Mouse (Mus musculus): ENCODE data around the gene 2410015M20Rik.
"Not testable (repeated sequence)": the region's sequence is repeated elsewhere in the genome, so short reads cannot be mapped to it uniquely, and the experiment has no call there.

Gene 2410015M20Rik

DNA sequence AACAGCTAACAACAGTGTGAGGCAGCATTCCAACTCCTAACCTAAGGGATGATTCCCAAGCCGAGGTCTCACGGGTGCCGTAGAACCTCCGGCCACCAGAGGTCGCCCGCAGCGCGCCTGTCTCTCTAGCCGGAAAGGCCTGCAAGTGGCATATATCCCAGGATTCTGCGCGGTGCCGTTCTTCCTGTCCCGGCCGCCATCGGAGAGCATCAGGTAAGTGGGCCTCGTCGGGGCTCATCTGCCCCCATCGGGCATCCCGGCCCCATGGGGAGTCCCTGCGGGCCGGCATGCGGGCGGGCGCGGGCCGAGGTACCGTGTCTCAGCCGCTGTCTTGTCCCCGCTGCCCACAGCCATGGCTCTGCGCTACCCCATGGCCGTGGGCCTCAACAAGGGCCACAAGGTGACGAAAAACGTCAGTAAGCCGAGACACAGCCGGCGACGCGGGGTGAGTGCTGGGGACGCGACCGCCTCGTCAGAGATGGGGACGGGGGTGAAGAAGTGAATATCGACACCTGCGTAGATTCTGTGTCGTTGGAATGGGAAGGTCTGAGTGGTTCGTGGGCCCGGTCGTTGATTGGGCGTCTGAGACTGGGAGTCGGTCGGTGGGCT is 3.8 kb upstream of the 2410015M20Rik start, which contains the start of gene Rpl36:
Rpl36 (plus strand) TSS at position 181 of the 609 bp plus-strand sequence.
- peak; percentile 97 to 98 for DNase-seq (ENCODE audit: low spot score in 2 of 2)

GRCm38 (mm10) chr17:56612565-56612939 is 3.0 kb upstream of the 2410015M20Rik start:
- not testable (repeated sequence) for DNase-seq (ENCODE audit: low spot score in 2 of 2)

DNA sequence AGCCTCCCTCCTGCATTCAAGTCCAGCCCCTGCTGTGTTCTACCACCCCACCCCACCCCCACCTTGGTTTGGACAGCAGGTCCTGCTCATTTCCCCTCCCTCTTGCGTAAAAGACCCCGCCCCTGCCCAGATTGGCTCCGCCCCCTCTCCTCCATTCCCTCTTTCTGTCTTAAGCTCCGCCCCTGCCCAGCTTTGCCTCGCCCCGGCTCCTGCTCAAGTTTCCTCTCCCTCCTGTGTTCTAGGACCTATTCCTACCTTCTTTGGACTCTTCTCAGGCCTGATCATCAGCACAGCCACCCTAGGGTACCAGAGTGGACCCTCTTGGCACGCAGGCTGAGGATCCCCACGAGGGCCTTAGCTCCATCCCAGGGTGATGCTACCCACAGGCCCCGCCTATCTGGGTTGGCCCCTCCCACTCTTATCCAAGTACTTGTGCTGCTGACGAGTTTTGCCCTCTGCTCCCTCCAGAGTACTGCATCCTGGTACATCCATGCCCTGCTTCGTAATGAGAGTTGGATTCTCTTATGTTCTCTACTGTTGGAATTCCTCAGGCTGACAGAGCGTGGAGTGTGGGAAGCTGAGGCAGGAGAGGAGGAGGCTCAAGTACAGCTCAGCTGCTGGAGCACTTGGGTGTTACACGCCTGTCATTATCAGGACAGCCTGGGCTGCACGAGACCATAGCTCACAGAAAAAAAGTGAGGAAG is 2.4 kb upstream of the 2410015M20Rik start:
- peak in 1 of 2 experiments; percentile 47 for DNase-seq (ENCODE audit: low spot score in 2 of 2)

DNA sequence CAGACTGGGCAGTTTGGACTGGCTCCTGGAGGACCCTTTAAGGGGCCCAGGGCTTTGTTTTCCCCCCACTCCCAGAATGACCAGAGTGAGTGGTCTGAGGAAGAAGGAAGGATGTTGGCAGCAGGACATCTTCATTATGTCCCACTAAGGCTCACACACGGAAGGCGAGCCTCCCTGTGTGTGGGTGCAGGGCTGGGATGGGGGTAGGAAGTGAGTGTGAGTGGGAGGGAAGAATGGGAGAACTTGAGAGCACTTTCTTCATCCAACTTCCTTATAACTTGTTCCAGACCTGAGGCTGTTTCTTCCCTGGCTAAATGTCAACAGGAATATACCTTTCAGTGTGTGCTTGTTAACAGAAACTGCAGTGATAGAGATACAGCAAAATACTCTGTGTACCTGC is 1.8 kb upstream of the 2410015M20Rik start:
- no peak for DNase-seq (ENCODE audit: low spot score in 2 of 2)

GRCm38 (mm10) chr17:56608699-56609098 is 872 bp downstream of the 2410015M20Rik start:
- no peak for DNase-seq (ENCODE audit: low spot score in 2 of 2)

- no peak for DNase-seq (ENCODE audit: low spot score in 2 of 2)
Measured at GRCm38 (mm10) chr17:56607521-56608062, 2.0 kb downstream of the 2410015M20Rik start.

GRCm38 (mm10) chr17:56605431-56605830 is 4.1 kb downstream of the 2410015M20Rik start:
- no peak for DNase-seq (ENCODE audit: low spot score in 2 of 2)

DNA sequence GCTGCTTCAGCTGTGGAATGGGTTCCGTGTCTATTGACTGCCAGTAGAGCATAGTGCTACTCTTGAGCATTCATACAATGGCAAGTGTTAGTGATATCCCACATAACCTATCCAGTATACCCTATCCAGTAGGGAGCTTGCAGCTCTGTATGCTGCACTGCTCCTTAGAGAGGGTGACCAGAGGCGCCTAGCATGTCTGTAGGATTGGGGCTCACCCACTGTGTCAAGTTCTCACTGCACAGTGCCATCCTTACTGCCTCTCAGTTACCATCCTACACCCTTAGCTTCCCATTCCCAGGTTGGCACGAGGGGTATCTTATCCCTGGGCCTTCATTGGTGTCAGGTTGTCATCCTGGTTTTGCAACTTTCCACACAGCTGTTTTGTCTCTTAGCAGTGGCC is 5.1 kb downstream of the 2410015M20Rik start:
- DNase-seq (ENCODE audit: low spot score in 2 of 2): no peak

DNA sequence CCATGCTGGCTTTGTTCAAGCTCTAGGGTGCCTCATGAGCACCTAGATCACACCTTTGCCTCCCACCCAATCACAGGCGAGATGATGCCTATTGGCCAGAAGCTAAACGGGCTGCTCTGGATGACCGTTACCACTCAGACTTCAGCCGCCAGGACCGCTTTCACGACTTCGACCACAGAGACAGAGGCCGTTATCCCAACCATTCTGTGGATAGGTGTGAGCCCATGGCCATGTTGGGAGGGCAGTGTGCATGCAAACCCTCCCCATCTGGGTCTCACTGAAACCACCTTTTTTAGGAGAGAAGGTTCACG is 5.5 kb downstream of the 2410015M20Rik start:
- no peak for DNase-seq (ENCODE audit: low spot score in 2 of 2)

DNA sequence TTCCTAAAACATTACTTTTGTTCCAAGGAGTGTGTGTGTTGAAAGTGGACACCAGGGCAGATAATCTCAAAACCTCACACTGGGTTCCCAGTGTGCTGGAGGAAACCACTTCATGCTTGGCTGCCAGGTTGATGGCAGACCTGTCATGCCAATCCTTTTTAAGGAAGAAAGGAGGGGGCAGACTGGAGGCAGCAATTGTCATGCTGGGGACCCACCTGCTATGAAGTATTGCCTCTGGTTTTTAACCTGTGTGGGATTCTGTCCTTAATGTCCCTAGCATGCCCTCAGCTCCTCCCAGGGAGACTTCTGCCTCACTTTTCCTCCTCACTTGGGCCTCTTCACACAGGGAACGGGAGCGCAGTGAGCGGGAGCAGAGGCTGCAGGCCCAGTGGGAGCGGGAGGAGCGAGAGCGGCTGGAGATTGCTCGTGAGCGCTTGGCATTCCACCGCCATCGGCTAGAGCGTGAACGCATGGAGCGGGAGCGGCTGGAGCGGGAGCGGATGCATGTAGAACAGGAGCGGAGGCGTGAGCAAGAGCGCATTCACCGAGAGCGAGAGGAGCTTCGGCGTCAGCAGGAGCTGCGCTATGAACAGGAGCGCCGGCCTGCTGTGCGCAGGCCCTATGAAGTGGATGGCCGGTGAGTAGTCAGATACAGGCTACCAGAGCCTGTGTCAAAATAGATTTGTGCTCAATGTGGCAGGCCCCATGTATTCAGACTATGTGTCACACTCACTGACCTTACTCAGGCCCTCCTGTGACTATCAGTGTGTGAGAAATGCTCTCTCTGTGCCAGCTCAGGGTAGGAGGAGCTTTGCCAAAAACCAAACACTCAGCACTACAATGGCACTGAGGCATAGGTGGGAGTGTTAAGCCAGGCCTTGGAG is 6.1 kb downstream of the 2410015M20Rik start:
- DNase-seq (ENCODE audit: low spot score in 2 of 2): no peak

GRCm38 (mm10) chr17:56593527-56594271 is 15.9 kb downstream of the 2410015M20Rik start:
- DNase-seq (ENCODE audit: low spot score in 2 of 2): no peak

- no peak for DNase-seq (ENCODE audit: low spot score in 2 of 2)
Measured at GRCm38 (mm10) chr17:56592553-56592952, 17.0 kb downstream of the 2410015M20Rik start.

DNA sequence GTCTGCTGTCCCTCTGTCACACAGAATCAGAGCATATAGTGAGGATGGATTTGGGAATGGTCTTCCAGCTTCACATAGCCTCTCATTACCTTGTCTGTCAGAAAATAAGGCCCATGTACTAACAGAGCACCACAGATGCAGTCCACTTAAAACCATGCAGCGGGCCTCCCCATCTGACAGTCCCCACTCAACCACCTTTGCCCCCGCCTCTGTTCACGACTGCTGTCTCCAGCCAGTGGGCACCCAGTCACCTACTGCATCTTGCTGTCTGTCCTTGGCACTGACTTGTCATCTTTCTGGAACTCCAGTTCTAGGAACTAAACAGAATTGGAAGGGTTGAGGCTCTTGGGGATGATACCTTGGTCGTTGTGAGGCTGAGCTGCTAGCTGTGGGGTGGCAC is 20.6 kb downstream of the 2410015M20Rik start:
- DNase-seq (ENCODE audit: low spot score in 2 of 2): no peak

- no peak for DNase-seq (ENCODE audit: low spot score in 2 of 2)
Measured at GRCm38 (mm10) chr17:56587773-56588172, 21.8 kb downstream of the 2410015M20Rik start.

DNA sequence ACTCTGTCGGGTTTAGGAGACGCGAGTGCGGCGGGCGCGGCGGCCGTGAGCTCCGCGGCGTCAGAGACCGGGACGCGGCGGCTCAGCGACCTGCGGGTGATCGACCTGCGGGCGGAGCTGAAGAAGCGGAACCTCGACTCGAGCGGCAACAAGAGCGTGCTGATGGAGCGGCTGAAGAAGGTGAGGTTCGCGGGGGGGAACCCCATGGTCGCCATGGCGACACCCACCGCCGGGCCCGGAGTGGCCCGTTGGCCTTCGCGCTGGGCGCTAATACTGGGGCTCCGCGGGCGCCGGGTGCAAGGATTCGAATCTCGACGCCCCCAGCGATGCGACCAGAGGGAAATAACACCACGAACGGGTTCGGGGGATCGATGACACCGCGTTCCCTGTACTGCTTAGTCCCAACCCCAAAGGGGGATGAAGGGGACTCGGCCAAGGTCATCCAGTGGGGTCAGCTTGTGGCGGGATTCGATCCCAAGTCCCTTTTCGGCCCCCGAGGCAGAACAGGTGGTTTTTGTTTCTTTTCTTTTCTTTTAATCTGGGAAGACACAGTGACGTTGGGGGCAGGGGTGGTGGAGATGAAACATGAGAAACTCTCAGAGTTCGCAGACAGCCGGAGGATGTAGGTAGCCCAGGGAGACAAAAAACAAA is 24.3 kb downstream of the 2410015M20Rik start:
- peak; percentile 67 to 69 for DNase-seq (ENCODE audit: low spot score in 2 of 2)

GRCm38 (mm10) chr17:56584257-56585130 is 25.1 kb downstream of the 2410015M20Rik start, which contains the start of the genes Safb2 and Safb:
Gene Safb2 (minus strand): TSS chr17:56584585.
Gene Safb (plus strand): TSS chr17:56584825.
- peak; percentile 99 to 100 for DNase-seq (ENCODE audit: low spot score in 2 of 2)

- DNase-seq (ENCODE audit: low spot score in 2 of 2): peak; percentile 55 to 74
Measured at GRCm38 (mm10) chr17:56583611-56584256, 25.8 kb downstream of the 2410015M20Rik start.

DNA sequence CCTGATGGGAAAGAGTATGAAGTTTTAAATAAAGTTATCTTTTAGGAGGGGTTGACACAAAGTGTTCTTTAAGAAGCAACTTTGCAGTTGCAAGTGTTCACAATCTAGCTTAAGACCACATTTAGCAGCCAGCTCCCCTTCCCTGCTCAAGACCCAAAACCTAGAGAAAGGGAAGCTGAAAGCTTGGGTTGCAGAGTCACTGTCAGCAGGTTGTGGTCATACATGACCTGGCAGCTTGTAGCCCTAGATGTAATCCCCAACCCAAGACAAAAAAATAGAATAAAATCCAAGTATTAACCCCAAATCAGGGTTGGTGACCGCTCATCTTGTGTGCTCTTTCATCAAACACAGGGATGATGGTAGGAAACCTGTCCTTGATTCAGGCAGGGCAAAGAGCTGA is 26.5 kb downstream of the 2410015M20Rik start:
- DNase-seq (ENCODE audit: low spot score in 2 of 2): no peak

DNA sequence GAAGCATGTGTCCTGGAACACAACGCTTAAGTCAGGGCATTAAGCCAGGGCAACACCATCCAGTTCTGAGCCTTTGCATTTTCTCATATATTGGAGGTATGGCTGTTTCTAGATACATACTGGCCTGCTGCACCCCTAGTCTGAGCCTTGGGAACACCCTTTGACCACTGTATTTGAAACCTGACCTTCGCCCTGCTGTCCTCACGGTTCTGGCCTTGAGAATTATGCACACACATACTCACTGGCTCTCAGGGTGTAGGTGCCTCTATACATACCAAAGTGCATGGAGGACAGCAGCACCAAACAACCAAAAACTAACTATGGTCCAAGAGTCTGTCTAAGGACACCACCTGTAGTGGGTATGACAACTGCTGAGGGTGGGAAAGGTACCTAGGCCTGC is 36.6 kb downstream of the 2410015M20Rik start:
- DNase-seq (ENCODE audit: low spot score in 2 of 2): no peak
